Mouse (Mus musculus) lung, postnatal 0 days (tissue): ENCODE measurements around the gene Zbed5. TPM values are rescaled to one million over a fixed set of nuclear protein-coding genes. Genes with fewer than 3 reads are reported as not detected.
A peak's percentile ranks its signal among the peaks of the same experiment; 100 is the strongest.
"Not testable (repeated sequence)": the region's sequence is repeated elsewhere in the genome, so short reads cannot be mapped to it uniquely, and the experiment has no call there.

Source experiments
- ATAC-seq: fragments of 200-750 bp; cut with Nextera tagmentation; 2 replicates; pipeline ENCODE4 v1.8.0; 2017; ENCODE audit warnings: moderate library complexity
- DNase-seq: peaks from one replicate; pipeline ENCODE4 v3.0.0-alpha.2; 2016; ENCODE audit warnings: low spot score
- H3K27ac ChIP-seq: fragments of 300-500 bp; sonication (generic); 2 replicates; pipeline ENCODE4 v1.5.1; 2014; ENCODE audit warnings: antibody characterized with exemption, mild to moderate bottlenecking, low read length, mixed read lengths
- H3K27me3 ChIP-seq: fragments of 300-500 bp; sonication (generic); replicated peaks from 2 replicates; pipeline ENCODE4 v1.6.1; 2014; ENCODE audit warnings: low read length, mixed read lengths; ENCODE audit not compliant: insufficient read depth
- H3K36me3 ChIP-seq: fragments of 300-500 bp; sonication (generic); 2 replicates; pipeline ENCODE4 v1.6.1; 2014; ENCODE audit warnings: low read length, mixed read lengths; ENCODE audit not compliant: insufficient read depth
- H3K4me1 ChIP-seq: fragments of 300-500 bp; sonication (generic); 2 replicates; pipeline ENCODE4 v1.6.1; 2014; ENCODE audit warnings: antibody characterized with exemption, low read depth, low read length, mixed read lengths; ENCODE audit not compliant: insufficient read depth
- H3K4me2 ChIP-seq: fragments of 300-500 bp; sonication (generic); replicated peaks from 2 replicates; pipeline ENCODE4 v1.6.1; 2014; ENCODE audit warnings: low read depth, mild to moderate bottlenecking, low read length, moderate library complexity, mixed read lengths
- H3K4me3 ChIP-seq: fragments of 300-500 bp; sonication (generic); 2 replicates; pipeline ENCODE4 v1.5.1; 2014; ENCODE audit warnings: low read depth, low read length
- H3K9ac ChIP-seq: fragments of 300-500 bp; sonication (generic); replicated peaks from 2 replicates; pipeline ENCODE4 v1.6.1; 2014; ENCODE audit warnings: low read depth, mild to moderate bottlenecking
- H3K9me3 ChIP-seq: fragments of 300-500 bp; sonication (generic); 2 replicates; pipeline ENCODE4 v1.6.1; 2016; ENCODE audit warnings: low read length, mixed read lengths
- CTCF ChIP-seq: IDR thresholded peaks from 2 replicates; pipeline ENCODE4 v1.5.1; 2016; ENCODE audit warnings: antibody characterized with exemption, mild to moderate bottlenecking
- EP300 ChIP-seq: IDR thresholded peaks from 2 replicates; pipeline ENCODE4 v1.6.1; 2016; ENCODE audit warnings: antibody characterized with exemption, mild to moderate bottlenecking, control low read depth
- WGBS: fragments of 180-500 bp; shearing (Covaris S2); extraction: QIAGEN DNeasy Blood & Tissue Kit; methylation state at CpG from one replicate; pipeline ENCODE4 v1.1.7; 2014; 5-methylcytosine and 5-hydroxymethylcytosine counted together
- polyA plus RNA-seq: library from polyadenylated mRNA; unstranded; fragments of >200 nt; fragmentation: Nextera tagmentation; extraction: Ambion mirVana; gene quantifications from 2 replicates; pipeline ENCODE4 v1.2.1, GENCODE M21; 2015

Zbed5 gene
- polyA plus RNA-seq, 1 experiment from 2014 or later = 2.7 TPM

DNA sequence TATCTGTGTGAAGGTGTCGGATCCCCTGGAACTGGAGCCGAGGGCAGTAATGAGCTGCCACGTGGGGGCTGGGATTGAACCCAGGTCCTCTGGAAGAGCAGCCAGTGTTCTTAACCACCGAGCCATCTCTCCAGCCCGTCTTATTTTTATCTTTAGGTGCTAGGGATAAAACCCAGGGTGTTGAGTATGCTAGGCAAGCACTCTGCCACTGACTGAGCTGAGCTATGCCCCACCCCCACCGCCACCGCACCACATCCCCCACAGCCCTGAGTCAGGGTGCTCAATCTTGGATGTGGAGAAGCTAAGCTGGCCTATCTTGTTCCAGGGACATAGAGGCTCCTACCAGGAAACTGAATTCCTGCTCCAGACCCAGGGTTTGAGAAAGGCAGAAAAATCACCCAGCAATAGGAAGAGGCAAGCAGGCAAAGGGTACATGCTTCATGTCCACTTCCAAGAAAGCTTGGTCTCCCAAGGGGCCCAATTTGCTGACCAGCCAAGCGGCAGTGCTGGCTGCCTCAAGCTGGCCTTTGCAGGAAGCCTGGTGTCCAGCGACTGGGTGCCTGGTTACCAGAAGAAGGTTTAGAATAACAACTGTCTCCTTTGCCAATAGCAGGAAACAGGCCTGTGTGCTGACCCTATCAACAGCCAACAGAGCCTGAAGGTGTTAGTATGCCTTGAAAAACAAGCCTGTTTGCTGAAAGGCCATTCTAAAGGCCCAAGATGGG, 17.6 kb upstream of the Zbed5 start:
- DNase-seq (no peak), ATAC-seq (no peak)
- 61% methylated on average over 9 of the region's 9 CpGs for WGBS
- no peak overlapping the region for H3K4me3 ChIP-seq
- no peak overlapping the region for H3K27ac ChIP-seq
- H3K9ac ChIP-seq = no peak overlapping the region
- peaks cover 10% of the 10 kb centered on the region; the same call in 1 of the 2 replicates for H3K36me3 ChIP-seq
- H3K4me2 ChIP-seq = no peak overlapping the region
- no peaks in the 10 kb centered on the region for H3K9me3 ChIP-seq
- no peaks in the 10 kb centered on the region for H3K4me1 ChIP-seq
- TF ChIP-seq CTCF = no peak
- no peaks in the 10 kb centered on the region for H3K27me3 ChIP-seq

DNA sequence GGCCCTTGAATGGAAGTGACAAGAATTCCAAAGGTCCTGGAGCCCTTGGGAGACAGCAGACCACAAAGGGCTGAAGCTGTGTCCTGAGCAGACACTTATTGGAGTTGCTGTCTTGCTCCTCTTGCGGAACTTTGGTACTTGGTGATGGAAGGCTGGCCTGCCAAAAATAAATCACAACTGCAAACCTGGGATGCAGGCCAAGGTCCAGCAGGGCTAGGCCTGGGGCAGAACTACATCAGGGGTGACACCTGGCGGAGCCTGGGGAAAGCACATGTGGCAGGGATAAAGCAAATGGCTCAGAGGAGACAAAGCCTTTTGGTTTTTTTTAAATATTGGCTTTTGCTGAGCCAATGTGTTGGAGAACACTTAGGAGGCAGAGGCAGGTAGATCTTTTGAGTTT, 16.6 kb upstream of the Zbed5 start:
- H3K4me3 ChIP-seq = no peak overlapping the region
- no peak overlapping the region for H3K27ac ChIP-seq
- peaks cover 15% of the 10 kb centered on the region for H3K36me3 ChIP-seq
- no peaks in the 10 kb centered on the region for H3K27me3 ChIP-seq
- no peak overlapping the region for H3K4me2 ChIP-seq
- H3K9me3 ChIP-seq = no peaks in the 10 kb centered on the region
- no peaks in the 10 kb centered on the region for H3K4me1 ChIP-seq
- no peak for TF ChIP-seq EP300
- TF ChIP-seq CTCF = peak; percentile 72
- no peak overlapping the region for H3K9ac ChIP-seq
- DNase-seq (peak; percentile 70), ATAC-seq (peak; percentile 71)
- WGBS = 41% methylated on average over 2 of the region's 2 CpGs

DNA sequence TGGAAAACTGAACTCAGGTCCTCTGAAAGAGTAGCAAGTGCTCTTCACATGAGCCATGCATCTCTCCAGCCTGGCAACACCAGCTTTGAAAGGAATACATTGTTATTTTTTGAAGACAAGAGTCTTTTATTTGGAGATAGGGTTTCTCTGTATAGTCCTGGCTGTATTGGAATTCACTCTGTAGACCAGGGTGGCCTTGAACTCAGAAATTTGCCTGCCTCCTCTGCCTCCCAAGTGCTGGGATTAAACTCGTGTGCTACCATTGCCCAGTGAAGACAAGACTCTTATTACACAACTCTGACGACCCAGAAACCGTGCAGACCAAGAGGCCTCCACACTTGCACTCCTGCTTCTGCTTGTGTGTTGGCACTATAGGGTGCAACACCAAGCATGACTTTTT, 15.6 kb upstream of the Zbed5 start:
- Histone ChIP-seq H3K27ac (no peak overlapping the region), H3K4me2 (no peak overlapping the region), H3K4me3 (no peak overlapping the region), H3K9ac (no peak overlapping the region), H3K4me1 (no peaks in the 10 kb centered on the region), H3K9me3 (no peaks in the 10 kb centered on the region), H3K27me3 (no peaks in the 10 kb centered on the region), H3K36me3 (peaks cover 19% of the 10 kb centered on the region)
- 61% methylated on average over 3 of the region's 3 CpGs for WGBS
- TF ChIP-seq EP300 (no peak), CTCF (no peak)
- ATAC-seq (no peak), DNase-seq (no peak)

DNA sequence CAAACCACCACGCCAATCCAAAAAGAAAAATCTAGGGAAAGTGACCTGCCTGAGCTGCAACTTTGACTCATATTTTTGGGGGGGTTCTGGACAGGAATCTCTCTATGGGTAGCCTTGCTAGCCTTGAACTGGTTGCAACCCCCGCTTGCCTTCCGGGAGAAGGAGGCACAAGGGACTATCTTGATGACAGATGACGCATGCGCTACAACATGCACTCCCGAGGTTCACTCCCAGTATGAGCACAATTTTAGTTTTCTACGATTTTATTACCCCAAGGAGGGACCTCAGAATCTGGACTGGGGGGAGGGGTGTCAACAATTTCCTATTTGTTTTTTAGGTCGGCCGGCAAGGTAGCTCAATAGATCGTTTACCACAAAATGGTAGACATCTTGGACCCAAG, 9.3 kb upstream of the Zbed5 start:
- Histone ChIP-seq H3K4me2 (peak overlapping the region; percentile 68), H3K36me3 (peaks cover 9% of the 10 kb centered on the region; the same call in 1 of the 2 replicates), H3K4me3 (peak overlapping the region; percentile 61), H3K27me3 (no peaks in the 10 kb centered on the region), H3K27ac (peak overlapping the region; percentile 94), H3K9me3 (no peaks in the 10 kb centered on the region), H3K9ac (peak overlapping the region; percentile 66; the same call in 1 of the 2 replicates), H3K4me1 (no peaks in the 10 kb centered on the region; the same call in 1 of the 2 replicates)
- no peak for ATAC-seq
- no peak for TF ChIP-seq EP300
- no peak for TF ChIP-seq CTCF
- DNase-seq = peak; percentile 15
- 25% methylated on average over 10 of the region's 10 CpGs for WGBS

DNA sequence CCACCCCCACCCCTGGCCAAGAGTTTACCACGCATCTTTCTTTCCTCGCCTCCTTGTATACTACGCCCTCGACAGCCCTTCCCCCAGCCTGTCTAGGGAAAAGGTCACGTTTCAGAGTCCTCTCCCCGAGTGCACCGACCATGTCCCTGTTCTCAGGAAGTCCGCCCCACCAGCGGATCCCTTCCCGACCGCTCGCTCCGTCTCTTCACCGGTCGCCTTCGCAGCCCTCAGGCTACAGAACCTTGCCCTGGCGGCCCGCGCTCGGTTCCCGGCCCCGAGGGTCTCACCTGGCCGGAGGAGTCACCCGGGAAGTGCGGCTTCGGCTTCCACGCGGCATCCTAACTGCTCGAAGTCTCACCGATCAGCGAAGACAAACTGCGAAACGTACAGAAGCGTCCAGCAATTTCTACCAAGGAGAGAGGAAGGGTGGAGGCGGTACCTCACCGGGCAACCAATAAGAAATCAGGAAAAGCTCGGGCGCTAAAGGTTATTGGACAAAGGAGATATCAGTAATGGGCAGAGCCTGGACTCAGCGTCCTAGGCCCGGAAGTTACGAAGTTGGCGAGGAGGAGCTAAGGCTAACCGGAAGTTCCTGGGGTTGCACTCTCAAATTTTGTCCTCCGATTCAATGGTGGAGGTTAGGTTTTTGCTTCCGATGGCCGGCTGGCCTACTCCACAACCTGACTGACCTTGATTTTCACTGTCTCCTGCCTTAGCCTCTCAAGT, 8.4 kb upstream of the Zbed5 start, which contains the start of gene Chchd2:
TSS of gene Chchd2 (minus strand) at position 560 of the 726 bp plus-strand sequence.
- TF ChIP-seq CTCF = no peak
- peak; percentile 76 for TF ChIP-seq EP300
- no peaks in the 10 kb centered on the region; the same call in 1 of the 2 replicates for H3K4me1 ChIP-seq
- DNase-seq (peak; percentile 99), ATAC-seq (peak; percentile 100)
- H3K9ac ChIP-seq = peak within 1 kb of the TSS; percentile 66
- no peaks in the 10 kb centered on the region for H3K27me3 ChIP-seq
- H3K9me3 ChIP-seq = no peaks in the 10 kb centered on the region
- under 1% methylated on average over 45 of the region's 46 CpGs for WGBS
- peaks cover 9% of the 10 kb centered on the region; the same call in 1 of the 2 replicates for H3K36me3 ChIP-seq
- peak within 1 kb of the TSS; percentile 94 for H3K27ac ChIP-seq
- peak within 1 kb of the TSS; percentile 68 for H3K4me2 ChIP-seq
- peak within 1 kb of the TSS; percentile 61 for H3K4me3 ChIP-seq

DNA sequence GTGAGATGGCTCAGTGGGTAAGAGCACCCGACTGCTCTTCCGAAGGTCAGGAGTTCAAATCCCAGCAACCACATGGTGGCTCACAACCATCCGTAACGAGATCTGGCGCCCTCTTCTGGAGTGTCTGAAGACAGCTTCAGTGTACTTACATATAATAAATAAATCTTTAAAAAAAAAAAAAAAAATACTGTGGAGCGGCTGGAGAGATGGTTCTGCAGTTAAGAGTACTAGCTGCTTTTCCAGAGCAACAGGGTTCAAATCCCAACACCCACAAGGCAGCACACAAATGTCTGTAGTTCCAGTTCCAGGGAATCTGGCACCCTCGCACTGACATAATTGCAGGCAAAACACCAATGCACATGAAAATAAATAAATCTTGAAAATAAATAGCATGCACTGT, 5.1 kb upstream of the Zbed5 start:
- 72% methylated on average over 3 of the region's 7 CpGs for whole genome bisulfite sequencing

More for the DNA sequence above, 5.1 kb upstream of the Zbed5 start:
- not testable (repeated sequence) for H3K9ac ChIP-seq, H3K4me3 ChIP-seq, H3K36me3 ChIP-seq, H3K27ac ChIP-seq, ATAC-seq, DNase-seq, H3K4me1 ChIP-seq, H3K27me3 ChIP-seq, H3K9me3 ChIP-seq, H3K4me2 ChIP-seq
